Mouse (Mus musculus) kidney, postnatal 0 days (tissue): ENCODE results near the gene Asb1. TPM values are rescaled to one million over a fixed set of nuclear protein-coding genes. Genes with fewer than 3 reads are reported as not detected.

Source experiments
- ATAC-seq: fragments of 200-750 bp; cut with Nextera tagmentation; replicated peaks from 2 replicates; pipeline ENCODE4 v1.8.0; 2017; ENCODE audit warnings: low read depth, moderate number of reproducible peaks, moderate TSS enrichment, moderate library complexity; ENCODE audit not compliant: low FRiP score
- DNase-seq: peaks from one replicate; pipeline ENCODE4 v3.0.0-alpha.2; 2016; ENCODE audit warnings: low spot score
- H3K27ac ChIP-seq: fragments of 300-500 bp; sonication (generic); 2 replicates; pipeline ENCODE4 v1.5.1; 2014; ENCODE audit warnings: mild to moderate bottlenecking
- H3K27me3 ChIP-seq: fragments of 300-500 bp; sonication (generic); 2 replicates; pipeline ENCODE4 v1.6.1; 2014; ENCODE audit warnings: low read length, mixed read lengths; ENCODE audit not compliant: insufficient read depth
- H3K36me3 ChIP-seq: fragments of 300-500 bp; sonication (generic); 2 replicates; pipeline ENCODE4 v1.6.1; 2014; ENCODE audit warnings: low read length, mixed read lengths; ENCODE audit not compliant: insufficient read depth
- H3K4me1 ChIP-seq: fragments of 300-500 bp; sonication (generic); replicated peaks from 2 replicates; pipeline ENCODE4 v1.6.1; 2014; ENCODE audit warnings: antibody characterized with exemption, low read length, mixed read lengths; ENCODE audit not compliant: insufficient read depth
- H3K4me2 ChIP-seq: fragments of 300-500 bp; sonication (generic); 2 replicates; pipeline ENCODE4 v1.6.1; 2014; ENCODE audit warnings: mild to moderate bottlenecking, low read length, moderate library complexity, mixed read lengths
- H3K4me3 ChIP-seq: fragments of 300-500 bp; sonication (generic); replicated peaks from 2 replicates; pipeline ENCODE4 v1.5.1; 2014; ENCODE audit warnings: low read depth, low read length
- H3K9ac ChIP-seq: fragments of 300-500 bp; sonication (generic); 2 replicates; pipeline ENCODE4 v1.6.1; 2014; ENCODE audit warnings: low read depth, low read length
- H3K9me3 ChIP-seq: fragments of 300-500 bp; sonication (generic); replicated peaks from 2 replicates; pipeline ENCODE4 v1.6.1; 2016; ENCODE audit warnings: low read length, inconsistent platforms, mixed read lengths
- CTCF ChIP-seq: IDR thresholded peaks from 2 replicates; pipeline ENCODE4 v1.5.1; 2016; ENCODE audit warnings: antibody characterized with exemption, low read depth, mild to moderate bottlenecking, moderate library complexity
- WGBS: fragments of 180-500 bp; shearing (Covaris S2); extraction: QIAGEN DNeasy Blood & Tissue Kit; methylation state at CpG from one replicate; pipeline ENCODE4 v1.1.7; 2014; 5-methylcytosine and 5-hydroxymethylcytosine counted together
- polyA plus RNA-seq: library from polyadenylated mRNA; unstranded; fragments of >200 nt; fragmentation: Nextera tagmentation; extraction: Ambion mirVana; gene quantifications from 2 replicates; pipeline ENCODE4 v1.2.1, GENCODE M21; 2015

Asb1 gene
- polyA plus RNA-seq, 1 experiment from 2014 or later = 4.3 TPM

- DNase-seq = no peak
- no peak for ATAC-seq
Measured at GRCm38 (mm10) chr1:91504615-91505014, 35.7 kb upstream of the Asb1 start.

GRCm38 (mm10) chr1:91514916-91515315 is 25.4 kb upstream of the Asb1 start:
- H3K27me3 ChIP-seq = no peaks in the 10 kb centered on the region
- H3K9ac ChIP-seq = no peak overlapping the region
- no peak overlapping the region for H3K4me2 ChIP-seq
- H3K4me3 ChIP-seq = no peak overlapping the region
- WGBS = 81% methylated on average over 11 of the region's 11 CpGs
- DNase-seq = no peak
- no peak for ATAC-seq
- TF ChIP-seq CTCF = peak; percentile 29; the same call in 1 of the 2 replicates
- H3K36me3 ChIP-seq = peaks cover 11% of the 10 kb centered on the region; the same call in 1 of the 2 replicates
- H3K27ac ChIP-seq = no peak overlapping the region
- H3K9me3 ChIP-seq = no peaks in the 10 kb centered on the region
- no peaks in the 10 kb centered on the region for H3K4me1 ChIP-seq

More at GRCm38 (mm10) chr1:91504615-91505014, 35.7 kb upstream of the Asb1 start:
- H3K4me3 ChIP-seq = no peak overlapping the region
- 59% methylated on average over 3 of the region's 3 CpGs for WGBS
- peaks cover 15% of the 10 kb centered on the region; the same call in 1 of the 2 replicates for H3K36me3 ChIP-seq
- no peak overlapping the region for H3K4me2 ChIP-seq
- H3K27me3 ChIP-seq = no peaks in the 10 kb centered on the region
- no peak overlapping the region for H3K9ac ChIP-seq
- no peaks in the 10 kb centered on the region for H3K9me3 ChIP-seq
- no peak overlapping the region for H3K27ac ChIP-seq
- TF ChIP-seq CTCF = no peak
- H3K4me1 ChIP-seq = no peaks in the 10 kb centered on the region

- TF ChIP-seq CTCF = no peak
- no peak for DNase-seq
- Histone ChIP-seq H3K9me3 (no peaks in the 10 kb centered on the region), H3K27ac (0 out of 2 replicates have a peak overlapping the region, but pooled peaks have one; percentile 13), H3K36me3 (0 out of 2 replicates have a peak, but pooled peaks cover 10% of the 10 kb centered on the region), H3K4me2 (no peak overlapping the region), H3K4me3 (no peak overlapping the region), H3K9ac (no peak overlapping the region), H3K4me1 (no peaks in the 10 kb centered on the region), H3K27me3 (no peaks in the 10 kb centered on the region)
- no peak; the same call in 1 of the 2 replicates for ATAC-seq
- WGBS = 72% methylated on average over 6 of the region's 6 CpGs
Measured at GRCm38 (mm10) chr1:91515642-91516041, 24.7 kb upstream of the Asb1 start.

GRCm38 (mm10) chr1:91523759-91524158 is 16.6 kb upstream of the Asb1 start:
- ATAC-seq (no peak), DNase-seq (peak; percentile 85)
- TF ChIP-seq CTCF = peak; percentile 94
- H3K4me2 ChIP-seq = no peak overlapping the region
- 11% methylated on average over 10 of the region's 10 CpGs for WGBS
- no peak overlapping the region for H3K27ac ChIP-seq
- H3K4me3 ChIP-seq = no peak overlapping the region
- H3K9me3 ChIP-seq = no peaks in the 10 kb centered on the region
- no peak overlapping the region for H3K9ac ChIP-seq
- H3K27me3 ChIP-seq = no peaks in the 10 kb centered on the region
- no peaks in the 10 kb centered on the region for H3K4me1 ChIP-seq
- peaks cover 27% of the 10 kb centered on the region for H3K36me3 ChIP-seq

- no peak overlapping the region for H3K27ac ChIP-seq
- H3K36me3 ChIP-seq = peaks cover 24% of the 10 kb centered on the region
- no peak for DNase-seq
- no peaks in the 10 kb centered on the region for H3K9me3 ChIP-seq
- no peaks in the 10 kb centered on the region for H3K27me3 ChIP-seq
- no peak overlapping the region for H3K4me3 ChIP-seq
- no peaks in the 10 kb centered on the region for H3K4me1 ChIP-seq
- TF ChIP-seq CTCF = no peak
- no peak overlapping the region for H3K4me2 ChIP-seq
- H3K9ac ChIP-seq = no peak overlapping the region
- ATAC-seq = no peak
- WGBS = 90% methylated on average over 14 of the region's 14 CpGs
Measured at GRCm38 (mm10) chr1:91525838-91526237, 14.5 kb upstream of the Asb1 start.

- Histone ChIP-seq H3K4me1 (no peaks in the 10 kb centered on the region), H3K4me3 (no peak overlapping the region), H3K36me3 (peaks cover 9% of the 10 kb centered on the region; the same call in 1 of the 2 replicates), H3K9me3 (no peaks in the 10 kb centered on the region), H3K4me2 (no peak overlapping the region), H3K27me3 (no peaks in the 10 kb centered on the region), H3K9ac (no peak overlapping the region), H3K27ac (peak overlapping the region; percentile 75)
- DNase-seq (no peak), ATAC-seq (peak; percentile 91)
- WGBS = 76% methylated on average over 9 of the region's 9 CpGs
- TF ChIP-seq CTCF = no peak
Measured at GRCm38 (mm10) chr1:91530166-91530565, 10.2 kb upstream of the Asb1 start.

GRCm38 (mm10) chr1:91532243-91532642 is 8.1 kb upstream of the Asb1 start:
- no peak for ATAC-seq
- H3K27ac ChIP-seq = no peak overlapping the region
- DNase-seq = no peak
- no peak overlapping the region for H3K9ac ChIP-seq
- no peak for TF ChIP-seq CTCF
- H3K36me3 ChIP-seq = peaks cover 9% of the 10 kb centered on the region; the same call in 1 of the 2 replicates
- H3K4me1 ChIP-seq = no peaks in the 10 kb centered on the region
- no peak overlapping the region for H3K4me2 ChIP-seq
- no peaks in the 10 kb centered on the region for H3K27me3 ChIP-seq
- WGBS = 72% methylated on average over 4 of the region's 4 CpGs
- H3K4me3 ChIP-seq = no peak overlapping the region
- no peaks in the 10 kb centered on the region for H3K9me3 ChIP-seq
